Mouse (Mus musculus) megakaryocyte, embryonic 14.5 days (primary cell): Measurements from ENCODE around the gene Tppp3.

ENCODE experiments used
- FLI1 ChIP-seq: IDR thresholded peaks from 2 replicates; pipeline ENCODE4 v1.6.1; 2012; ENCODE audit warnings: low read length, inconsistent platforms, mixed read lengths
- GATA1 ChIP-seq: IDR thresholded peaks from 3 replicates; pipeline ENCODE4 v1.6.1; 2012; ENCODE audit warnings: mixed read lengths, low read length, inconsistent platforms, borderline replicate concordance

DNA sequence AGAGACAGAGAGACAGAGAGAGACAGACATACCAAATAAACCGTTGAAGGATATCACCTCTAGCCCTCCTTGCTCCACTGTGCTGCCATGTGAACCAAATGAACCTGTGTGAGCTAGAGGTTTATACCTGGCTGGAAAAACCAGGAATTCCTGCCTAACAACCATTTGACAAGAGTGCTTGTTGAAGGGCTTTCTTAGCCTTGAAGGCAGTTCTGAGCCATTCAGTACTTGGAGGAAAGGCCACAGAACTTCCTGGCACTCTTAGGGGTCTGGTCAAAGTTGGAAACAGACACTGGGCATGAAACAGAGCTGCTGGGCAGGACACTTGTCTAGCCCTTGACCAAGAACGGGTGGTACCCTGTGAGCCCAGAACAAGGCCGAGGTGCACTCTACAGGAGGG, 23.2 kb upstream of the Tppp3 start:
- TF ChIP-seq GATA1 (no peak), FLI1 (no peak)
